ENCODE assay signal across 10 mouse cellular contexts in the genomic region with DNA sequence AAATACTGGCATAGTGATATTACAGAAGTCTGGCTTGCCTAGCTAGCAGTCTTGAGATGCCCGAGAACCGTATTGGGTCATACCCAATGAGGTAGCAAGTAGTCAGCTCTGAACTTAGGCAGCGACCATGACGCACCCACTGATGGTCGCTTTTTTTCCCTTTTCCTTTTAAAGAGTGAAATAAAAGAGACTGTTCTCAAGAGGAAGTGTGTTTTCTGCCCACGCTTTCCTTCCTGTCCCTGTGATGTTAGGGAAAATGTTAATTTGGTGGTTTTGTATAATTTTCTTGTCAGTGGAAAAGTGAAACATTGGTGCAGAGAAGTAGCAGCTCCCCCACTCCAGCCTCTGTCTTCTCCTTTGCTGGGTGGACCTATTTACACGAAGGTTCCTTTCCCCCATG.
DNase-seq lines count a peak whose midpoint lies in the region; ATAC-seq lines count a peak whose summit lies in the region.
"Had no signal": no experiment of that assay in that cellular context is flagged by ENCODE, and none has a peak within 500 bp of the region (broad histone marks: within the 10 kb centered on the region; RNA-seq: fewer than 3 reads in every experiment).

No protein-coding gene starts in this region.

- DNase-seq in lung, postnatal 25 days (ENCODE audit: low spot score), result peak; percentile 23
- no peak for DNase-seq in lung, postnatal 10 days
- peak; percentile 55 for DNase-seq in c-Kit-positive CD71-negative TER-119-negative erythroid progenitor cells, embryonic 14.5 days (ENCODE audit: low read depth)
- DNase-seq in thymus, postnatal 25 days, result peak; percentile 35
- DNase-seq in gastrocnemius, postnatal 36 days, result no peak
- no peak for DNase-seq in ovary, adult 18-20 months (ENCODE audit: low spot score)
- DNase-seq: cerebellum, adult 9-11 months; forebrain, postnatal 0 days; kidney, postnatal 25 days had no signal

- intact Hi-C loops in gastrocnemius, postnatal 36 days (cut with DNase I), result no loop called here

- ATAC-seq in megakaryocyte, adult 5-6 weeks (ENCODE audit: poor library complexity, severe bottlenecking), result peak; percentile 87
- ATAC-seq: forebrain, postnatal 0 days had no signal

Comparison
In these comparisons a context has a peak if more than half of its experiments do, and no peak if none do; other contexts are left out.
1. DNase-seq: peak in lung, postnatal 25 days (single experiment), c-Kit-positive CD71-negative TER-119-negative erythroid progenitor cells, embryonic 14.5 days (single experiment) and thymus, postnatal 25 days (single experiment); none in lung, postnatal 10 days (single experiment), gastrocnemius, postnatal 36 days (0 of 2) and ovary, adult 18-20 months (single experiment).